Mouse (Mus musculus) Patski (cell line): ENCODE data around the gene Klf2. TPM values are rescaled to one million over a fixed set of nuclear protein-coding genes. Genes with fewer than 3 reads are reported as not detected.

Experiments
- ATAC-seq: fragments of 100-300 bp; one replicate; pipeline ENCODE4 v1.8.0; 2021
- CTCF ChIA-PET: fragments of 350-600 bp; sonication (Branson Sonifier 250); formaldehyde crosslinking; loops from one replicate; lab custom pipeline; 2022; ENCODE audit warnings: inconsistent platforms; lab: Charles Lee
- POLR2A ChIA-PET: fragments of 350-600 bp; sonication (Branson Sonifier 250); formaldehyde crosslinking; loops from one replicate; lab custom pipeline; 2022; ENCODE audit warnings: antibody characterized with exemption, inconsistent platforms; lab: Charles Lee
- DNase-seq: peaks from one replicate; pipeline ENCODE4 v3.0.0-alpha.2; 2011; ENCODE audit warnings: low read depth, low spot score
- H3K27me3 ChIP-seq: fragments of 371-371 bp; one replicate; pipeline ENCODE4 v1.5.1; 2021
- CTCF ChIP-seq: fragments of 100-300 bp; IDR thresholded peaks from one replicate; pipeline ENCODE4 v1.5.1; 2021
- in situ Hi-C: fragments of 300-500 bp; cut with MboI; formaldehyde crosslinking; loops from 3 replicates; pipeline ENCODE4 v1.11.1; 2018; ENCODE audit warnings: low pct_unique_long_range_greater_than_20kb, mixed read lengths
- polyA plus RNA-seq: library from polyadenylated mRNA; unstranded; gene quantifications from one replicate; pipeline ENCODE4 v1.2.3, GENCODE M21; 2021

Klf2 gene
- polyA plus RNA-seq, result 6.7 TPM

DNA sequence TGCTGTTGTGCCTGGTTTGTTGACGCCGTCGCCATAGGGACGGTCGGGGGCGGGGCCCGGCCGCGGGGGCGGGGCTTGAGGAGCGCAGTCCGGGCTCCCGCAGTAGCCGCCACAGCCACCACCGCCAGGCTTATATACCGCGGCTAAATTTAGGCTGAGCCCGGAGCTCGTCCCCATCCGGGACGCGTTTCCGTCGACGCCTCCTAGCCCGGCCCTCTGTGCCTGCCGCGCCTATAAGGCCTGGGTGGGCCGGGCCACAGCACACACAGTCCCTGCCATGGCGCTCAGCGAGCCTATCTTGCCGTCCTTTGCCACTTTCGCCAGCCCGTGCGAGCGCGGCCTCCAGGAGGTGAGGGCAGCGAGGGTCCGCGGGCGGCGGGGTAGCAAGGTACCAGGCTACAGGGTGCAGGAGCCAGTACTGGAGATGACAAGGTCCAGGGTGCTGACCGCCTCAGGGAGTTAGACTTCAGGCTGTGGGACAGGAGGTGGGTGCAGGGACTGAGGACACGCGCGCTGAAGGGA, at the start of gene Klf2:
Gene Klf2, plus strand, starts transcription at position 233 of the 522 bp plus-strand sequence.
- DNase-seq (peak; percentile 41), ATAC-seq (peak; percentile 96)
- TF ChIP-seq CTCF, result no peak
- in situ Hi-C loops, result no loop called here
- ChIA-PET POLR2A (interaction anchor here (0.6 to 0.9 kb wide), 2 partner anchors 52 to 91 kb away, joined by 3 read pairs; no protein-coding TSS in a partner anchor), CTCF (no interaction called here)
- no peaks in the 10 kb centered on the region for H3K27me3 ChIP-seq

DNA sequence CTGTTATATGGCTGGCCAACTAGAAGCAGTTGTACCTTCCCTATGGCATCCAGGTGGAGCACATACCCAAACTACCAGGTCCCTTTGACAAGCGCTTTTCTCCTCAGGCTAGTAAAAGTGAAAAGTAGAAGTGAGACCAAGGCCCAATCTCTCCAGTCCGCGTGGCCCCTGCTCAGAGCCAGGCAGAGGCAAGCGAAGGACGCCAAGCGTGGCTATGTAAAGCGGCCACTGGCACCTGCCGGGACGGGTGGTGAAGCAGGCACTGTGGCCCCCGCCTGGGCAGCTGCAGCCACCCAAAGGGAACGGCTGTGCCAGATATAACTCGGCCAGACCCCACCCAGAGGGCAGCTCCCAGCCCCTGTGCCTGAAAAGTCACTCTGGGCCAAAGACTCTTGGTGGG, 48.2 kb upstream of the Klf2 start:
- in situ Hi-C loops, result no loop called here
- DNase-seq (no peak), ATAC-seq (no peak)
- CTCF ChIA-PET, result interaction anchor here (1.3 to 1.7 kb wide), 2 partner anchors 8 to 95 kb away, joined by 4 to 6 read pairs; no protein-coding TSS in a partner anchor
- no peak for TF ChIP-seq CTCF
- POLR2A ChIA-PET, result no interaction called here
- no peaks in the 10 kb centered on the region for H3K27me3 ChIP-seq

DNA sequence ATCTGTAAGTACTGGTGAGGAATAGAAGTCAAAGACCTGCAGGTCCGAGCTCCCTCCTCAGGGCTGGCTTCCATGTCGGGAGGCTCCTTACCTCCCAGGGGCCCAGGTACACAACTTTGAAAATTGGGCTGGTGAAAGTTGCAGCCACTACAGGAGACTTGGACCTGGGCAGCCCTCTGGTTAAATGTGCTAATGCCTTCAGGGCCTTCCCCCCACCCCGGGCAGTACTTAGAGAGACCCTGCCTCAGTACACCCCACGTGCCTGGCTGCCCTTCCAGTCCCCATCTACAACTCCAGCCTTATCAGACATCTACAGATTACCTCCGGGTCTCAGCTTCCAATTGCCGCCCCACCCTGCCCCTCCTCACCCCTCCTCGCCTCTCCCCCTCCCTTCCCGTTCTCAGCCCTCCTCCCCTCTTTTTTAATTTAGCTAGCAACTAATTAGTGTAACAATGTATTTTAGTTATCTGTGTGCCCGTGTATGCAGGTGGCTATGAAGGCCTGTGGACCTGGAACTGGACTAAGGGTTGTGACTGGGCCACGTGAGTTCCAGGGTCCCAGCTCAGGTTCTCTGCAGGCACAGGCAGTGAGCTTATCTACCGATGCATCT, 47.7 kb upstream of the Klf2 start:
- ChIA-PET CTCF (interaction anchor here (1.1 to 1.7 kb wide), 5 partner anchors 9 to 94 kb away, joined by 3 to 6 read pairs (median 3); no protein-coding TSS in a partner anchor), POLR2A (interaction anchor here (0.6 kb wide), 1 partner anchor 110 kb away, joined by 5 read pairs; no protein-coding TSS in a partner anchor)
- DNase-seq (no peak), ATAC-seq (no peak)
- H3K27me3 ChIP-seq, result no peaks in the 10 kb centered on the region
- in situ Hi-C loops, result no loop called here
- TF ChIP-seq CTCF, result no peak

DNA sequence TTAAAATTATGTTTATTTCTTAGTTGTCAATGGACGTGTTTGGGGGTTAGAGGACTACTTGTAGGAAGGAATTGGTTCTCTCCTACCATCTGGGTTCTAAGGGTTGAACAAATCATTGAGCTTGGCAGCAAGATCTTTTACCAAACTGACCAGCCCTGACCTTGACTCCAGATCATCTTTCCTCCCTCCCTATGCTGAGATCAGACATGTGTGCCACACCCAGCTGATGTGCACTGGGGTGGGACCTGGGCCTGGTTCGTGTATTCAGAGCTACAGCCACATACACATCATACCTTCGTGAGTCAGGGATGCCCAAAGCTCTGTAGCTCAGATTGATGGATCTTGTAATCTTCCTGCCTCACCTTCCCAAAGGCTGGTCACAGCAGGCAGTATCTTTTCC, 47.1 kb upstream of the Klf2 start:
- ATAC-seq (no peak), DNase-seq (no peak)

DNA sequence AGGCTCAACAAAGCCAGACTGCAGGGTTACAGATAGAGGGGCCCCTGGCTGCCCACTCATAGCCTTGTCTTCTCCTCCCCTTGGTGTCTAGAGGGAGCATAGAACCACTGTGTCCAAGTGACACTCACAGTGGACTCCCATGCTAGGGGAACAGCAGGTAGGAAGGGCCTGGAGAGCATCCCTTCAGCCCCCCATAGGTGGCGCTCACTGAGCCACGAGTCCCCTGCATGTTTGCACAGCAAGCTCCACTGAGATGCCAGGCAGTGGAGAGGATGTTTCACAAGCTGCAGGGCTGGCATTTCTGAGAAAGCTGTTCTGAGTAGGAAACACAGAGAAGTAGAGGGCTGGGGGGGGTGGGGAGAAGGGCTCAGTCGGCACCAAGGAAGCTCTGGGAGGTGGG, 46.5 kb upstream of the Klf2 start:
- in situ Hi-C loops, result no loop called here
- TF ChIP-seq CTCF, result peak; percentile 81
- no peak for DNase-seq
- CTCF ChIA-PET, result interaction anchor here (0.7 to 1.4 kb wide), 6 partner anchors 17 to 93 kb away, joined by 3 to 5 read pairs (median 3); no protein-coding TSS in a partner anchor
- ATAC-seq, result peak; percentile 84
- H3K27me3 ChIP-seq, result no peaks in the 10 kb centered on the region
- POLR2A ChIA-PET, result no interaction called here

More for the DNA sequence above, 47.1 kb upstream of the Klf2 start:
- in situ Hi-C loops, result no loop called here
- no peak for TF ChIP-seq CTCF
- CTCF ChIA-PET, result interaction anchor here (1.1 to 1.7 kb wide), 5 partner anchors 9 to 93 kb away, joined by 3 to 6 read pairs (median 3); no protein-coding TSS in a partner anchor
- no peaks in the 10 kb centered on the region for H3K27me3 ChIP-seq
- POLR2A ChIA-PET, result interaction anchor here (0.6 kb wide), 1 partner anchor 109 kb away, joined by 5 read pairs; no protein-coding TSS in a partner anchor

DNA sequence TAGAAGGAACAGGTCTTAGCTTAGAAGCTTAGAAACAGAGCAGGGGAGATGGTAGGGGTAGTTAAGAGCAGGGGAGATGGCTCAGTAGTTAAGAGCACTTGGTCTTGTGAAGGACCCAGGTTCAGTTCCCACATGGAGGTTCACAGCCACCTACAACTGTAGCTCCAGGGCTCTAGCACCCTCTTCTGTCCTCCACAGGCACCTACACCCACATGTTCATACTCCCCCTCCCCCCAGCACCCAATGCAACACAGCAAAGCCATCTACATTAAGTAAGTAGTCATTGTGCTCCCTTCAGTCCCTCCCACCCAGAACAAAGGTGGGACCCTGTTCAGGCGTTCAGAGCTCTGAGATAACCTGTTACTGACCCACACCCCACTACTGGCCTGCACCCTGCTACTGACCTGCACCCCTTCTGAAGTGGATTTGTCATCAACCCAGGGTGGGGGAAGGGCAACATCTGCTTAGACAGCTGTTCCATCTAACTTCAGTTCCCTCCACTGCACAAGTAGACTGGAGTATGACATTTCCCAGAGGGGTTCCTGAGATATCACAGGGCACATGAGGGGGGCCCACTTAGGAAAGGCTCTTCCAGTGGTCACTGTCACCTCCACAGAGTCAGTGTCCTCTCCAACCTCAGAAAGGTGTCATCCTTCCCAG, 45.6 kb upstream of the Klf2 start:
- DNase-seq, result no peak
- no peak for TF ChIP-seq CTCF
- ChIA-PET POLR2A (no interaction called here), CTCF (interaction anchor here (0.9 to 1.4 kb wide), 5 partner anchors 13 to 70 kb away, joined by 3 to 5 read pairs (median 3); no protein-coding TSS in a partner anchor)
- in situ Hi-C loops, result no loop called here
- H3K27me3 ChIP-seq, result no peaks in the 10 kb centered on the region
- no peak for ATAC-seq

DNA sequence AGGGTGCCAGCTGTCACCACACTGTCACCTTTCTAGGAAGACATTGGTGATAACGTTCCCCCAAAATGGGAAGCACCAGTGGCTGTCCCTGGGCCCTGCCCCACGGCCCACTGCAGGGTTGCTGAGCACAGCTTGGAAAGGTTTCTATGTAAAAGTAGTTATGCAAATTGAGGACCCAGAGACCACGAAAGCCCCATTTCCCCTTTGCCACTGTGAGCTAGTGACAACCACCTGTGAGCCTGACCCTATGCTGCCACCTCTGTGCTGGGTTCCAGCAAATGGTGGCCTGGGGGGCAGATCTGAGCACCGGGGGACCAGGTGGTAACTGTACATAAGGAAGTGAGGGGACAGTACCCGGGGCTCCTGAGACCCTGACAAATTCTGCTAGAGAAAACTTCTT, 45.0 kb upstream of the Klf2 start:
- POLR2A ChIA-PET, result no interaction called here

DNA sequence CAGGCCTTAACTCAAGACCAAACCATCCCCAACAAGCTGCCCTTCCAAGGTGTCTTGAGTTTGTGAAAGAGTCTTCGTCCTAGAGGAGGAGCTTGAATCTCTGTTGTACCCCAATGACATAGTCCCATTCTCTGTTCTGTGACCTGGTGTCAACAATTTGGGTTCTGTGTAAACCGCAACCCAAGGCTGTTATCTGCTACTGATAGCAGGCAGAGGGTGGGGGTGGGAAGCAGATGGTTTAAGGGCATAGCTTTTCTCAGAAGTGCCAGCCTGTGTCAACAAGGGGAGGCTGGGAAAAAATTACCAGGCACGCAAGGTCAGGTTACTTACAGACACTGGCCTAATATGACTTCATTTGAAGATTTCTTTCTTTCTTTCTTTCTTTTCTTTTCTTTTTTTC, 41.6 kb upstream of the Klf2 start:
- in situ Hi-C loops, result no loop called here
- TF ChIP-seq CTCF, result no peak
- CTCF ChIA-PET, result no interaction called here
- POLR2A ChIA-PET, result no interaction called here
- DNase-seq, result no peak
- no peaks in the 10 kb centered on the region for H3K27me3 ChIP-seq
- no peak for ATAC-seq

More for the DNA sequence above, 45.0 kb upstream of the Klf2 start:
- DNase-seq (no peak), ATAC-seq (no peak)
- no peak for TF ChIP-seq CTCF
- no peaks in the 10 kb centered on the region for H3K27me3 ChIP-seq
- in situ Hi-C loops, result no loop called here
- CTCF ChIA-PET, result interaction anchor here (1.0 to 1.4 kb wide), 3 partner anchors 13 to 51 kb away, joined by 3 read pairs; no protein-coding TSS in a partner anchor

DNA sequence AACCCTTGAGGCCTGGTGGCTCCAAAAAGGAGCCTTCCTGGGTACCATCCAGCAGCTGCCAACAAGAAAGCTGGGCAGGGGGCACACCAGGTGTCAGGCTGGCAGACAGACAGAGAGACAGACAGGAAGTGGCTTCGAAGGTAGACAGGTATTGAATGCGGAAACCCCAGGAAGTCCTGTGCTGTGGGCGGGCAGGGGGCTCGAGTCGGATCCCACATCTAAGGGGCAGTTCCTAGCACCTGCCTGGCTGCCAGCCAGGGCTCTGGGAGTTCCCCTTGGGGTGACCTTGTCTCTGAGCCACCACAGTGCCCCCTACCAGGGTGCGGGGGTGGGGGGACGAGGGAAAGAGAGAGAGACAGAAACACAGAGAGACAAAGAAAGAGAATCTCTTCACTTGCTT, 39.7 kb upstream of the Klf2 start:
- POLR2A ChIA-PET, result no interaction called here

DNA sequence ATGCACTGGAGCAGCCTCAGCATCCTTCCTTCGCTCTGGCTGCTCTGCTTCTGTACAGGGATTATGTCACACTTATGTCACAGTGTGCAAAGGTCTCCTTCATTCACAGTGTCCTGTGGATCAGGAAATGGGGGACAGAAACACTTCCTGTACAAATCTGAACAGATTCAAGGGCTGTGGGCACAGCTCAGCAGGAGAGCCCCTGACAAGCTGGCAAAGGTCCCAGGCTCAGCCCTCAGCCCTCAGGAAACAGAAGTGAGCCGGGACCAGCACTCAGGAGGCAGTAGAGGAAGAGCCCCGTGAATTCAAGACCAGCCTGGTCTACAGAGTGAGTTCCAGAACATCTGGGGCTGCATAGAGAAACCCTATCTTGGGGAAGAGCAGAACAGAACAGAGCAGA, 37.2 kb upstream of the Klf2 start:
- CTCF ChIA-PET, result no interaction called here
- no peak for ATAC-seq

More for the DNA sequence above, 39.7 kb upstream of the Klf2 start:
- H3K27me3 ChIP-seq, result no peaks in the 10 kb centered on the region
- DNase-seq (no peak), ATAC-seq (no peak)
- CTCF ChIA-PET, result no interaction called here
- in situ Hi-C loops, result no loop called here
- no peak for TF ChIP-seq CTCF

More for the DNA sequence above, 37.2 kb upstream of the Klf2 start:
- TF ChIP-seq CTCF, result no peak
- H3K27me3 ChIP-seq, result no peaks in the 10 kb centered on the region
- in situ Hi-C loops, result no loop called here
- POLR2A ChIA-PET, result no interaction called here
- no peak for DNase-seq
